Mouse (Mus musculus) bone marrow, adult 2 months (tissue): Measurements from ENCODE around the gene Gli2.

ENCODE experiments used
- CTCF ChIP-seq: fragments of 200-500 bp; IDR thresholded peaks from 2 replicates; pipeline ENCODE4 v1.5.1; 2011; ENCODE audit warnings: low read length, control low read depth; ENCODE audit not compliant: control insufficient read depth, insufficient read depth
- POLR2A ChIP-seq: fragments of 200-500 bp; IDR thresholded peaks from 2 replicates; pipeline ENCODE4 v1.6.1; 2011; ENCODE audit warnings: low read depth, mild to moderate bottlenecking, control low read depth, low read length, borderline replicate concordance; ENCODE audit not compliant: control insufficient read depth

- TF ChIP-seq POLR2A (no peak), CTCF (no peak)
Measured at GRCm38 (mm10) chr1:118987538-118987937, 65.9 kb downstream of the Gli2 start.
